Mouse (Mus musculus) brain, embryonic 14.5 days (tissue): ENCODE data around the gene Usp40. TPM values are rescaled to one million over a fixed set of nuclear protein-coding genes. Genes with fewer than 3 reads are reported as not detected.

Experiments used
- DNase-seq: peaks from one replicate; pipeline ENCODE4 v3.0.0-alpha.2; 2011; ENCODE audit warnings: low read depth
- CTCF ChIP-seq: fragments of 200-500 bp; IDR thresholded peaks from 2 replicates; pipeline ENCODE4 v1.5.1; 2012; ENCODE audit warnings: inconsistent platforms, mild to moderate bottlenecking, moderate library complexity, borderline replicate concordance; ENCODE audit not compliant: insufficient read depth, insufficient read length; ENCODE audit errors: extremely low read depth
- POLR2A ChIP-seq: fragments of 200-500 bp; IDR thresholded peaks from 2 replicates; pipeline ENCODE4 v1.6.1; 2012; ENCODE audit warnings: mild to moderate bottlenecking, inconsistent platforms, borderline replicate concordance; ENCODE audit not compliant: poor library complexity, insufficient read depth, insufficient read length, severe bottlenecking; ENCODE audit errors: extremely low read depth
- polyA plus RNA-seq: library from polyadenylated mRNA; depleted of rRNA; stranded (reverse); fragments of >200 nt; gene quantifications from 2 replicates; pipeline ENCODE4 v1.2.3, GENCODE M21; 2012

Usp40 gene
- polyA plus RNA-seq, 1 experiment = 21.4 TPM

DNA sequence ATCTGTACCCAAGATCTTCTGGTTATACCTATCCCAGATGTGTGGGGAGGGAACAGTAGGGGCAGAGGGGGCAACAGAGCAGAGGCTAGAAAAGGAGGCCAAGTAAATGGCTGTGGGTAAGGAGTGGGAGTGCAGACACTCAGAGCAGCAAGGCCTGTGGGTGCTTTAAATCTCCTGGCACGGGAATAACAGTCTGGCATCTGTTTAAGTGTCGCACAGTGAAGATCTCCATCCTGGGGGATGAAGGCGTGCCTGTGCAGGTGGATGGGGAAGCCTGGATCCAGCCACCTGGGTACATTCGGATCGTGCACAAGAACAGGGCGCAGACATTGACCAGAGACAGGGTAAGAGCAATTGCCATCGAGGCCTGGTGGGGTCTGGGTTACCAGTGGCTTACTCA is 72.3 kb downstream of the Usp40 start:
- DNase-seq = no peak
- TF ChIP-seq CTCF = no peak
- no peak for TF ChIP-seq POLR2A

GRCm38 (mm10) chr1:87935546-87935945 is 72.8 kb downstream of the Usp40 start:
- no peak for DNase-seq
- TF ChIP-seq POLR2A (no peak), CTCF (no peak)

DNA sequence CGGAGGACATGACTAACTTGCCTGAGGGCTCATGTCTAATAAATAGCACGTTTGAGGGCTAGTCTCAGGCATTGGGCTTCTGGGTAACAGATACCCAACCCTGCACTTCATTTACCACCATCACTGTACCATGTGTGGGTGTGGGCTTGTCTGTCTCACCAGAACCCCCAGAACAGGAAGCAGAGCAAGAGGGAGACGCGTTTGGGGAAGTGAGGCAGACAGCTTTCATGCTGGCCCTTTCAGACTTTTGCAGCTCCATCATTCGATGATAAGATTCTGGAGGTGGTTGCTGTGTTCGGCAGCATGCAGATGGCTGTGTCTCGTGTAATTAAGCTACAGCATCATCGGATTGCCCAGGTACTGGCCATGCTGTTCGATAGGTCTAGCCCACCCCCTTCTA is 73.3 kb downstream of the Usp40 start:
- TF ChIP-seq CTCF (no peak), POLR2A (no peak)
- no peak for DNase-seq

GRCm38 (mm10) chr1:87933051-87933450 is 75.3 kb downstream of the Usp40 start:
- TF ChIP-seq CTCF = no peak
- no peak for DNase-seq

GRCm38 (mm10) chr1:87929730-87930129 is 78.6 kb downstream of the Usp40 start:
- DNase-seq = peak; percentile 27
- TF ChIP-seq POLR2A (no peak), CTCF (no peak)

DNA sequence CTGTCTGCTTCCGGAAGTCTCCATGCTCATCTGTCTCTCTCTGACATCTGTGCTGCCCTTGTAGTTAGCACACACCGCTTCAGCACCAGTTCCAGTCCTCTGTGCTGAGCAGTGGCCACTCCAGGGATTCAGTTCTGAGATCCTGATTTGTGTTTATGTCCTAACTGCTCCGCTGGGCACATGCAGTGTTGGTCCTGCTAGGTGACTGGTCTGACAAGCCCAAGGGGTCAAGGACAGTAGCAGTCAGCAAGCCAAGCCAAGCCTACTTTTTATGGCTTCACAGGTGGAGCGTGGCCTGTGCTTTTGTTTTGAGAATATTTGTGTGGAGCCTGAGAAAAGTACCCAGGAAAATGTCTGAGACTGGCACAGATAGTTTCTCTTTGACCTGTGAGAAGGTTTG is 83.5 kb downstream of the Usp40 start:
- no peak for TF ChIP-seq CTCF
- no peak for TF ChIP-seq POLR2A
- no peak for DNase-seq

DNA sequence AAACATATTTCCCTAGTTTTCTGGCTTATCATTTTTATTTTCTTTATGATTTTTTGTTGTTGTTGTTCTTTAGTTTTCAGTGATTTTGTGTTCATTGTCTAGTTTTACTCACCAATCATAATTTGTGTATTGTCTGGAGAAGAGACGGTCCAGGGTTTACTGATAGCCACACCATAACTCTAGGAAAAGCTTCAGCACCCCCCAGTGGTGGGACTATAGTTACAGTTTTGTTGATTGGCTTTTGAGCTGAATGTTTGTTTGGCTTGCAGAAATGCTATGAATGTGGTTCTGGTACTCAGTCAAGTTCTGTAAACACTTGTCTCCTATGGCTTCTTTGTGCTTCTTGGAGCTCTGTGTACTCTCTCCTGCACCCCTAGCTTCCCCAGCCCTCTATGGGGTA is 85.7 kb downstream of the Usp40 start:
- peak; percentile 39 for DNase-seq
- TF ChIP-seq CTCF (peak; percentile 40; the same call in 1 of the 2 replicates), POLR2A (no peak)

DNA sequence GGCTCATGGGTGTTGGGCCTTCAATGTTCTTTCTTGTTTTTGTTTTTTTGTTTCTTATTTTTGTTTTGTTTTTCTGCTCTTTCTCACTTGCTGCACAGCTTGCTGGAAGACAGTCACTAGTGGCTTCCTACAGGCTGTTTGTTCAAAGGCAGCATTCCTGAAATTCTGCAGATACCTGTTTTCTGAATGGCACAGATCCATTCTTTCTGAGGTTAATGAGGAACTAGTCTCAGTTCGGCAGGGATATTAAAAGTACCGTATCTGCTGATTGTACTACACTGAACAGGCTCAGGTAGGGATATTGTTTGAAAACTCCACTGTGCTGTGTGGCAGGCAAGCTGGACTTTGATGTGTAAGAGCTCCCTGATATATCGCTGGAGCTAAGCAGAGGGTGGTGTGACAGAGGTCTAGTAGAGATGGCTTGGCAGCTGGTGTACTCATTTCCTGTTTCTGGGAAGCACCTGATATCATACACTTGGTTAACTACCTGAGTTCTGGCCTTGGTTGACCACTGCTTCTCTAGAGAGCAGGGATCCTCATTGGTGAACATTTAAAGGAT is 88.2 kb downstream of the Usp40 start:
- no peak for TF ChIP-seq POLR2A
- no peak for TF ChIP-seq CTCF
- no peak for DNase-seq

DNA sequence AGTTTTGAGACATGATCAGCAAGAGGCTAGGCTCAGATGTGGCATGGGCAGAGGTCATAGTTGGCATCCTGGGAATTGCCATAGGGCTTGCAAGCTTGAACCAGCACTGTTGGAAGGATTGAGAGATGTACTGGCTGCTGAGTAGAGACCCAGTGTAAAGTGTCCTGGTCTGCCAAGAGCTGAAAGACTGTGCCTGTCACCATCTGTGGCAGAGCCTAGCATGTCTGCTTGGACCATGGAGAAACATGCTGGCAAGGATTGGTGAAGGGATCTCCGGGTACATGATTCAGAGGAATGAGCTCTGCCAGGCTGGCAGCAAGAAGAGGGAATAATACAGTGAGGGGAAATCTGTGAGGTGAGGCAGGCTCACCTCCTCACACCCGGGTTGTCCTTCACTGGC is 90.3 kb downstream of the Usp40 start:
- no peak for DNase-seq
- TF ChIP-seq CTCF = no peak
- no peak for TF ChIP-seq POLR2A

DNA sequence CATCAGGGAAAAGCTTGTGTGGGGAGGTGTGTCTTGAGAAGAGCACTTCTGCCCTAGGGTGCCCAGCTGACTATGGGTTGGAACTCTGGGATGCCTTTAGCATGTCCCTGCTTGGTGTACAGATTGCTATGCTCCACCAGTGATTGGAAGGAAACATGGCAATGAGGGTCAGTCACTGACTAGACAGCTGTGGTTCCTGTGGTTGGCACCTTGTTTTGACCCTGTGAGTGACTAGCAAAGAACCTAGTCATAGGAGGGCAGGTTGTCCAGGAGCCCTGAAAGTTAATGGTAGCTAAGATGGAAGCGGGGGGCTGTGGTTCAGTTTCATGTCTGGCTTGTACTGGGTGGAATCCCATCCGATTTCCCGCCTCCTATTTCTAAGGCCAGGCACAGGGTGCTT is 91.0 kb downstream of the Usp40 start:
- DNase-seq = no peak
- no peak for TF ChIP-seq POLR2A
- no peak for TF ChIP-seq CTCF

- TF ChIP-seq CTCF (no peak), POLR2A (no peak)
- DNase-seq = no peak
Measured at GRCm38 (mm10) chr1:87913356-87913755, 95.0 kb downstream of the Usp40 start.

DNA sequence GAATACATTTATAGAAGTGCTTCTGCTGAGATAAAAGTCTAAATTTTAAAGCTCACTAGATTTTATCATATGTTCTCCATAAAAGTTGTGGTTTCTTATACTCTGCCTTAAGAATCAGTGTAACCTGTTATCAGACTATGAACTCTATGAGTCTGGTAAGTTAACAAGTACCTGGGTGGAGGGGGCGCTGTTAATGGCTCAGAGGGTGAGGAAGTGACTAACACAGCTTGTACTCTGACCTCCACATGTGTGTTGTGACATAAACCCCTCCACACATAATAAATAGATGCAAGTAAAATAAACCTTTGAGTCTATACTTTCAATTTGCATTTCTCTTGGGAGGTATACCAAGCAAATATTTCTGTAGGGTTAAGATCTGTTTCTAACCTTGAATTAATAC is 97.9 kb downstream of the Usp40 start:
- no peak for TF ChIP-seq POLR2A
- no peak for TF ChIP-seq CTCF
- DNase-seq = no peak

DNA sequence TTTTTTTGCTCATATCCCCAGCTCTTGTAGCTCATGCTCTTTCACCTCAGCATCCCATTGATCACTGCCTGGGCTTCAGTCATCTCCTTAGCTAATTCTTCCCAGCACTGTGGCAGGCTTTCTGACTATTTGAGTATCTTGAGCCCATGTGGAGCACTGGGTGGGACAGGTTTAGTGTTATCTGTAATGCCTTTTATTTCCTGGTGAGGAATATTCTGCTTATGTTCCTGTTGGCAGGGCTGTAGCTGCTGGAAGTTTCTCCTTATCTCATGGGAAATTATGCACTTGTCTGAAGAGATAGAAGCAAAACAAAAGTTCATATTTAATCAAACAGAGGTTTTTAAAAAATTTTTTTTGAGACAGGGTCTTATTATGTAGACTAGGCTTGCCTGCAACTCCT is 98.8 kb downstream of the Usp40 start:
- DNase-seq = no peak
- TF ChIP-seq POLR2A = no peak
- no peak for TF ChIP-seq CTCF

GRCm38 (mm10) chr1:87908736-87909135 is 99.6 kb downstream of the Usp40 start:
- TF ChIP-seq POLR2A = no peak
- no peak for TF ChIP-seq CTCF

DNA sequence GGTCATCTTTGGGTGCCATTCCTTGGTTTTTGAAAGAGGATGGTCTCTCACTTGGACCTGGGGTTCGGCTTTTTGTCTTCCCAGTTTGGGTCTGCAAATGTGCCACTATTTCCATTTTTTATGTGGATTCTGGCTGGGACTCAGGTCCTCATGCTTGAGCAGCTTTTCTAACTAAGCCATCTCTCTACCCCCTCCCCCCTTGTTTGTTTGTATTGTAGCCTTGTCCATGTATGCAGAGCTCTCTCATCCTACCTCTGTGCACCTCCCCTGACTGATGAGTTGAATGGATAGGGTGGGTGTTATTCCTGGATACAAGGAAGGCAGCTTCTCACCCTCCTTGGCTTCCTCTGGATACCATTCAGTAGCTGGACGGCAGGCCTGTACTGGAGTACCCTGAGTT is 100.3 kb downstream of the Usp40 start:
- TF ChIP-seq POLR2A (no peak), CTCF (no peak)
- DNase-seq = no peak

More at GRCm38 (mm10) chr1:87908736-87909135, 99.6 kb downstream of the Usp40 start:
- DNase-seq = no peak
